Mouse (Mus musculus) midbrain, embryonic 14.5 days (tissue): ENCODE data around the gene Vmn1r183. TPM values are rescaled to one million over a fixed set of nuclear protein-coding genes. Genes with fewer than 3 reads are reported as not detected.
"Not testable (repeated sequence)": the region's sequence is repeated elsewhere in the genome, so short reads cannot be mapped to it uniquely, and the experiment has no call there.

Experiments used
- ATAC-seq: fragments of 200-750 bp; cut with Nextera tagmentation; 2 replicates; pipeline ENCODE4 v1.8.0; 2017; ENCODE audit warnings: moderate number of reproducible peaks, moderate library complexity; ENCODE audit not compliant: low FRiP score, low TSS enrichment
- DNase-seq: peaks from one replicate; pipeline ENCODE4 v3.0.0-alpha.2; 2015
- H3K27ac ChIP-seq: fragments of 300-500 bp; sonication (generic); replicated peaks from 2 replicates; pipeline ENCODE4 v1.5.1; 2014; ENCODE audit warnings: mild to moderate bottlenecking, low read depth, low read length, moderate library complexity
- H3K27me3 ChIP-seq: fragments of 300-500 bp; sonication (generic); 2 replicates; pipeline ENCODE4 v1.6.1; 2014; ENCODE audit warnings: low read length, control low read depth, mixed read lengths; ENCODE audit not compliant: control insufficient read depth, insufficient read depth
- H3K36me3 ChIP-seq: fragments of 300-500 bp; sonication (generic); 2 replicates; pipeline ENCODE4 v1.6.1; 2014; ENCODE audit warnings: low read length, control low read depth; ENCODE audit not compliant: control insufficient read depth, insufficient read depth
- H3K4me1 ChIP-seq: fragments of 300-500 bp; sonication (generic); 2 replicates; pipeline ENCODE4 v1.6.1; 2014; ENCODE audit warnings: mild to moderate bottlenecking, antibody characterized with exemption, low read length, control low read depth; ENCODE audit not compliant: control insufficient read depth, insufficient read depth
- H3K4me2 ChIP-seq: fragments of 300-500 bp; sonication (generic); 2 replicates; pipeline ENCODE4 v1.6.1; 2014; ENCODE audit warnings: mild to moderate bottlenecking, low read length, moderate library complexity
- H3K4me3 ChIP-seq: fragments of 300-500 bp; sonication (generic); replicated peaks from 2 replicates; pipeline ENCODE4 v1.5.1; 2014; ENCODE audit warnings: low read depth, low read length
- H3K9ac ChIP-seq: fragments of 300-500 bp; sonication (generic); replicated peaks from 2 replicates; pipeline ENCODE4 v1.6.1; 2014; ENCODE audit warnings: mild to moderate bottlenecking, low read length, moderate library complexity
- H3K9me3 ChIP-seq: fragments of 300-500 bp; sonication (generic); 2 replicates; pipeline ENCODE4 v1.6.1; 2016; ENCODE audit warnings: low read length, control low read depth, mixed read lengths; ENCODE audit not compliant: control insufficient read depth
- WGBS: fragments of 180-500 bp; shearing (Covaris S2); extraction: QIAGEN DNeasy Blood & Tissue Kit; methylation state at CpG from one replicate; pipeline ENCODE4 v1.1.7; 2014; 5-methylcytosine and 5-hydroxymethylcytosine counted together
- polyA plus RNA-seq: library from polyadenylated mRNA; unstranded; fragments of >200 nt; fragmentation: Nextera tagmentation; extraction: Ambion mirVana; gene quantifications from 2 replicates; pipeline ENCODE4 v1.2.1, GENCODE M21; 2014

Vmn1r183 gene
- polyA plus RNA-seq: not detected in 2 replicates

DNA sequence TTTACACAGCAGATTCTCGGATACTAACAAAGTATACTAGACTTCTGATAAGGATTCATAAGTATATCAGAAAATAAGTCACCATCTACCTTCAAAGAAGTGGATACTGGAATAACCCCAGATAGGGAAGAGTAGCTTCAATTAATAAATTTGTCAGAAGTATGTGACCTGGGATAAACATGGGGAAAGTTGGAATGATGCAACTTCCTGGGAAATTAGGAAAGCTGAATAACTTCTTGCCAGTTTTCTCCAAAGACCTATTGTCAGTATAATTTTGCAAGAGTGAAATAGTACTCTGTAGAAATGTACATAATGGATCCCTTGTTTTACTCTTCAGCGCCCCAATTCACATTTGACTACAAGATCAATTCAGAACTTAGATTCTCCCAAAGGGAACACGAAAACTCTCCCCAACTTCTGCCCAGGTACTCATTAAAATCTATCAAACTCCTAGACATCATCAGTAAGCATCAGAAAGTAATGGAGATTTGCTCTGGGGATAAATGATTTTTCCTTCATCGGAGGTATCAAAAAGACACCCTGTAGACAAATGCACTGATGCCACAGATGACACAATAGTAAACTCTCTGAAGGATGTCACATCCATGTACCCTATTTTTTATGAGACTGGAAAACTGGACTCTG, at the start of gene Vmn1r183:
TSS of gene Vmn1r183 (plus strand) at position 595 of the 645 bp plus-strand sequence.
- 80% methylated on average over 4 of the region's 4 CpGs for WGBS
- Histone ChIP-seq H3K36me3 (no peaks in the 10 kb centered on the region), H3K27me3 (no peaks in the 10 kb centered on the region), H3K4me2 (no peak within 1 kb of the TSS), H3K27ac (no peak within 1 kb of the TSS), H3K4me1 (no peaks in the 10 kb centered on the region), H3K9ac (no peak within 1 kb of the TSS), H3K4me3 (no peak within 1 kb of the TSS), H3K9me3 (no peaks in the 10 kb centered on the region)
- no peak for DNase-seq
- ATAC-seq: no peak

DNA sequence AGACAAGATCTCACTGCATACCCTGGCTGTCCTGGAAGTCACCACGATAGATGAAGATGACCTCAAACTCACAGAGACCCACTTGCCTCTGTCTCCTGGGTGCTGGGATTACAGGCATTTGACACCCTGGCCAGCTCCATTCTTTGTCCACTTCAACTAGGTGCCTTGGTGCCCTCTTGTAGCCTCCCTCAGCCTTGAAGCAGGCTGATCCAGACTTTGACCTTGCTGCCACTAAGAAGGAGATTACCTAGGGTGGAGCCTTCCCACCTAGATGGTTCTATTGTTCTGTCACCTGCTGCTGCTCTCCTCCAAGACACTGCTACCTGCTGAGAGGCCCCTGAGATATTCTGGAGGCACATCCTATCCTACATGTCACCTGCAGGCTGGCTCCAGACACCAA, 21.4 kb downstream of the Vmn1r183 start:
- not testable (repeated sequence) for H3K4me2 ChIP-seq, H3K9me3 ChIP-seq, H3K4me3 ChIP-seq, H3K9ac ChIP-seq, H3K27ac ChIP-seq, H3K36me3 ChIP-seq, H3K27me3 ChIP-seq, DNase-seq, ATAC-seq, H3K4me1 ChIP-seq
- 69% methylated on average over 1 of the region's 1 CpGs for WGBS

DNA sequence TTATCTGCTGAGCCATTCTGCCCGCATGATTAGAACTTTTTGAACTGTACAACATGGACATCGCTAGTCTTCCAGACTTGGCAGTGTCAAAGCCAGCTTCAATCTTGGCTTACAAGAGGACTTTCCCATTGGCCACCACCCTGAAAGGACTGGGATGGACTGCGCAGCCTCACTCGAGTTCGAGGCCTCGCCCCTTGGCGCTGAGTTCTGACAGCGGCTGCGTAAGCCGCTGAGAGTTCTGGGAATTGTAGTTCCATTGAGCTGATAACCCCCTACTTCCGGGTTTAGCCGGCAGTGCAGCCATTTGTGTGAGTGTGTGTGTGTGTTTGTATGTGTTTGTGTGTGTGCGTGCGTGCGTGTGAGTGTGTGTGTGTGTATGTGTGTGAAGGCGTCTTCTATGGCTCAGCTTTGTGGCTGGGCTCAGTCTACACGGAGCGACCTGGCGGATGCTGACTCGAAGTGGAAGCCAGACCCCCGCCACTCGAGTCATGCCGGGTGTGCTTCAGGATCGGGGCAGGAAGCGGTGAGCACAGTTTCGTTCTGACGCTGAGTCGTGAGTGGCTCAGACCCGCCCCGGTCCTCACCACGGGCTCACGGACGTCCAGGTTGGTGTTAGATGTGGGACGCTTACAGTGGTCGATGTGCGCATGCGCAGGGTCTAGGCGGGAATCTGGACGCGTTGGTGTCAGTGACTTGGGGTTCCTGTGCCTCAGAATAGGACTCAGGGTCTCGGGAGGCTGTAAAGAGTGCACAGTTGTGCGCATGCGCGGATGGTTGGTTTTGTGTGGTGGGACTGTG, 28.8 kb downstream of the Vmn1r183 start, which contains the start of gene Zfp180:
TSS of gene Zfp180 (plus strand) at position 291 of the 798 bp plus-strand sequence.
- DNase-seq (peak; percentile 99), ATAC-seq (peak; percentile 96)
- Histone ChIP-seq H3K4me2 (peak within 1 kb of the TSS; percentile 77), H3K4me1 (peaks cover 15% of the 10 kb centered on the region; the same call in 1 of the 2 replicates), H3K27me3 (no peaks in the 10 kb centered on the region), H3K36me3 (peaks cover 12% of the 10 kb centered on the region; the same call in 1 of the 2 replicates), H3K9me3 (peaks cover 11% of the 10 kb centered on the region), H3K27ac (peak within 1 kb of the TSS; percentile 78), H3K9ac (peak within 1 kb of the TSS; percentile 80), H3K4me3 (peak within 1 kb of the TSS; percentile 90)
- 20% methylated on average over 44 of the region's 44 CpGs for WGBS

DNA sequence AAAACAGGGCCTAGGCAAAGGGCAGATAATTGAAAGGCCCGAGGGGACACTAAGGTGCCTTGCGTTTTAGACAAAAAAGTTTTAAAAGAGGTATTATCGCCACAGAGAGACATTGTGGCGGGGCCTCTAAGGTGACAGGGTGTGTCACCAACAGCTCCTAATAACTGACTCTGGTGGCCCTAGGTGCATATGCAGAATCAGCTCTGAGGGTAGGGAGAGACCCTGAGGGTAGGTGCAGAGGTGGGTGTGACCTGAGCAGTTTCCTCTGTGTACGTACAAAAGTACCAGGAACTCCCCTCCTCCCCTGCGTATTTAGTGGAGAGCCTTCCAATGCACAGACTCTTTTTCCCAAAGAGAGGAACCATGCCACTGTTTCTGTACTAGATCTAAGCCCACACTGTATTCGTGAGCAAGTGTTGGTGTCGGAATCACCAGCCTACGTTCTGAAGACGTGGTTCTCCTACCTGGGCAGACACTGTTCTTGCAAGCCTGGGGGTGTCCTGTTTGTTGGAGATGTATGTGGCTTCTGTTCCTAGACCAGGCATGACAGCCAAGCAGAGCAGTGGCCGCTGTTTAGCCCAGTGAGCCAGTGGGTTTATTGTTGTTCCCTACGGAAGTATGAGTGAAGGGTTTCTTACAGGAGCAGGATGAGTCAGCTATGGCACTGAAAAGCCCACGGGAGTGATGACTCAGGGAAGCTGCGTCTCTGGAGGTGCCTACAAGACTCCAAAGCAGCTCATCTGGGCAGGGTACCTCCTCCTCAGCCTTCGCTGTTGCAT, 29.6 kb downstream of the Vmn1r183 start:
- Histone ChIP-seq H3K27me3 (no peaks in the 10 kb centered on the region), H3K4me1 (peaks cover 15% of the 10 kb centered on the region; the same call in 1 of the 2 replicates), H3K9ac (peak overlapping the region; percentile 80), H3K27ac (peak overlapping the region; percentile 78), H3K4me2 (peak overlapping the region; percentile 77), H3K9me3 (peaks cover 16% of the 10 kb centered on the region), H3K36me3 (peaks cover 19% of the 10 kb centered on the region), H3K4me3 (peak overlapping the region; percentile 90)
- DNase-seq (no peak), ATAC-seq (peak; percentile 2; the same call in 1 of the 2 replicates)
- WGBS: 61% methylated on average over 15 of the region's 15 CpGs

DNA sequence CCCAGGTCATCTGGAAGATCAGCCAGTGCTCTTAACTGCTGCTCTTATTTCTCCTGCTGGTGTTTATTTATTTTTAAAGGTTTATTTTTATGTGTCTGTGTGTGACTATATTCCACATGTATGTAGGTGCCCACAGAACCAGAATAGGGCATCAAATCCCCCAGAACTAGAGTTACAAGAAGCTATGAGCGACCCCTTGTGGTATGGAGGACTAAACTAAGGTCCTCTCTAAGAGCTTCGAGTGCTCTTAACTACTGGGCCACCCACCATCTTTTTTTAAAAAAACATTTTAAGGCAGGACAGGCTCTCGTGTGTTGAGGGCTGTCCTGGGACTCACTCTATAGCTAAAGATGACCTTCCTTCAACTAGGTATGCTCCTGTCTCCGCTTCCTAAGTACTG, 33.8 kb downstream of the Vmn1r183 start:
- peaks cover 25% of the 10 kb centered on the region for H3K36me3 ChIP-seq
- no peak overlapping the region for H3K9ac ChIP-seq
- 94% methylated on average over 4 of the region's 4 CpGs for WGBS
- no peak for ATAC-seq
- peaks cover 11% of the 10 kb centered on the region; the same call in 1 of the 2 replicates for H3K4me1 ChIP-seq
- no peak for DNase-seq
- peaks cover 26% of the 10 kb centered on the region for H3K9me3 ChIP-seq
- H3K27me3 ChIP-seq: no peaks in the 10 kb centered on the region
- no peak overlapping the region for H3K4me2 ChIP-seq
- no peak overlapping the region for H3K4me3 ChIP-seq
- H3K27ac ChIP-seq: no peak overlapping the region

DNA sequence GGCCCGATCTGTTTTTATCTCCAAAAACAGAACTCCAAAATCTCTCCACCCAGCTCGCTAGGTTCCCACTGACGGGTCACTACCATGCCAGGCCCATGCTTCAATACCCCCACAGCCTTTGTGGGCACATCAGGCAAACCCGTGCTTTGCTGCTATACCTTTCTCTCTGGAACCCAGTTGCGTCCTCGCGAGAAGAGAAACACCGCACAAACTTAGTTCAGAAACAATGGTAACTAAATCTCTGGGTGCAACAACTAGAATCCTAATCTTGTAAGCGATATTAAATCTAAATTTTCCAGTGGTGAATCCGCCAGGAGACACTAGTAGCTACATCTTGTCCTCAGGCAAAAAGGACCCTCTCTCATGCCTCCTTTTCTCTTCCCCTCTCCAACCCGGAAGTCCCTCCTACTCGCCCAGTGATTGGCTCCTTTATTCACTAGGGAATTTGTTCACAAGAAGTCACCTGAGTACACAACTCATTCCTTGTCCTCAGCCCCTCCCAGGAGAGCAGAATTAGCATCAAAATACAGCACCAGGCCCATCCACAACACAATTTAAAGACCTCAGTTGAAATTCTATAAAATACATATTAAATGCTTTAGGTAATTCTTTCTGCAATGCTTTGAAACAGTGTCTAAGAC, 34.6 kb downstream of the Vmn1r183 start:
- no peak for ATAC-seq
- Histone ChIP-seq H3K9me3 (peaks cover 23% of the 10 kb centered on the region), H3K4me2 (no peak overlapping the region), H3K4me3 (no peak overlapping the region), H3K27ac (no peak overlapping the region), H3K4me1 (peaks cover 8% of the 10 kb centered on the region; the same call in 1 of the 2 replicates), H3K9ac (no peak overlapping the region), H3K36me3 (peaks cover 25% of the 10 kb centered on the region), H3K27me3 (no peaks in the 10 kb centered on the region)
- no peak for DNase-seq
- 98% methylated on average over 12 of the region's 12 CpGs for WGBS

DNA sequence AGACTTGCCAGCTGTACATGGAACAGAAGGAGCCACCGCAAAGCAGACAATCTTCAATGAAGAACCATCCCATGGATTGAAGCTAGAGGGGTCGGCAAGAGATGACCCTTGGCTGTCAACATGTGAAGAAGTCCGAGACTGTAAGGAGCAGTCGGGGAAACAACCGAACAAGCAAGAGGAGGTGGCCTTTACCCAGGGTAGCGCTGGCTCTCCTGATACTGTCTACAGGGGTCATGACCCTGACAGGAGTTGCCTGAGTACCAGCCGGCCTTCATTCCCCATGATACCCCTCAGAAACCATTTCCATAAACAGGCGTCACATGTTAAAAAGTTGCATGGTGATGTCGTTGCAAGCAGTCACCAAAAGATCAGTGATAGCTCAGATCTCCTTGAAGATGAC, 51.3 kb downstream of the Vmn1r183 start:
- Histone ChIP-seq H3K36me3 (peaks cover 98% of the 10 kb centered on the region), H3K4me1 (no peaks in the 10 kb centered on the region), H3K27me3 (no peaks in the 10 kb centered on the region), H3K4me3 (no peak overlapping the region), H3K9ac (no peak overlapping the region), H3K4me2 (no peak overlapping the region), H3K27ac (no peak overlapping the region), H3K9me3 (peaks cover 89% of the 10 kb centered on the region)
- DNase-seq: no peak
- WGBS: 95% methylated on average over 9 of the region's 9 CpGs
- 0 out of 2 replicates have a peak, but pooled peaks have one; percentile 55 for ATAC-seq

DNA sequence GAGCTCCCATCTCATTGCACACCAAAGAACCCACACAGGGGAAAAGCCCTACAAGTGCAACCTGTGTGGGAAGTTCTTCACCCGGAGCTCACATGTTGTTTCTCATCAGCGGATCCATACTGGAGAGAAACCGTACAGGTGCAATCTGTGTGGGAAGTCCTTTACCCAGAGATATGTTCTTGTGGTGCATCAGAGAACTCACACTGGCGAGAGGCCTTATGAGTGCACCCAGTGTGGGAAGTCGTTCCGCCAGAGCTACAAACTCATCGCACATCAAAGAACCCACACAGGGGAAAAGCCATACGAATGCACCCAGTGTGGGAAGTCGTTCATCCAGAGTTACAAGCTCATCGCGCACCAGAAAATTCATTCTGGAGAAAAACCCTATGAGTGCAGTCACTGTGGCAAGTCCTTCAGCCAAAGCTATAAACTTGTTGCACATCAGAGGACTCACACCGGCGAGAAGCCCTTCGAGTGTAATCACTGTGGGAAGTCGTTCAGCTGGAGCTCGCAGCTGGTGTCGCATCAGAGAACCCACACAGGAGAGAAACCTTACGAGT, 52.2 kb downstream of the Vmn1r183 start:
- peaks cover 84% of the 10 kb centered on the region for H3K9me3 ChIP-seq
- ATAC-seq: no peak
- H3K4me1 ChIP-seq: no peaks in the 10 kb centered on the region
- no peaks in the 10 kb centered on the region for H3K27me3 ChIP-seq
- H3K9ac ChIP-seq: no peak overlapping the region
- peak; percentile 8 for DNase-seq
- WGBS: 97% methylated on average over 18 of the region's 18 CpGs
- no peak overlapping the region for H3K27ac ChIP-seq
- H3K36me3 ChIP-seq: peaks cover 90% of the 10 kb centered on the region
- H3K4me3 ChIP-seq: no peak overlapping the region
- H3K4me2 ChIP-seq: no peak overlapping the region
